Mouse (Mus musculus) left cerebral cortex, postnatal 4 days (tissue): ENCODE measurements around the gene Skint11. TPM values are rescaled to one million over a fixed set of nuclear protein-coding genes. Genes with fewer than 3 reads are reported as not detected.
"Not testable (repeated sequence)": the region's sequence is repeated elsewhere in the genome, so short reads cannot be mapped to it uniquely, and the experiment has no call there.

ENCODE experiments used
- DNase-seq: peaks from one replicate; pipeline ENCODE4 v3.0.0-alpha.2; 2022
- intact Hi-C: fragments of 180-260 bp; cut with DNase I; formaldehyde crosslinking; loops from one replicate; pipeline ENCODE4 v1.15.1; 2025
- total RNA-seq, 2 experiments: library from RNA; stranded (reverse); gene quantifications; 2 replicates each; pipeline ENCODE4 v1.2.3; 2021

The Skint11 gene
- not detected for total RNA-seq

GRCm38 (mm10) chr4:114163084-114163483, at the start of gene Skint11:
Gene Skint11 (plus strand): TSS chr4:114163384.
- no peak for DNase-seq
- intact Hi-C loops = no loop called here

DNA sequence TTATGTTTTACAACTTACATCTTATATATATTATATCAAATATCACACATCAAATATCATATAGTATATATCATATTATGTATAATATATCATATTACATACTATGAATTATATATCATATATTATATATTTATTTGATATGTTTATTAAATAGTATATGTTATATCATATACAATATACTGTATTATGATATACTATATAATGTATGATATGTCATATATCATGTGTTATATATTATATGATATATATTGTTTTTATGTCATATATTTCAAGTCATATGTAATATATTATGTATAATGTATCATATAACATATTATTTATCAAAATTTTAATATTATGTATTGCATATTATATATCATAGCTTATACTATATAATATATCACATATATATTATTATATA, 2.0 kb upstream of the Skint11 start:
- no peak for DNase-seq
- intact Hi-C loops = no loop called here

DNA sequence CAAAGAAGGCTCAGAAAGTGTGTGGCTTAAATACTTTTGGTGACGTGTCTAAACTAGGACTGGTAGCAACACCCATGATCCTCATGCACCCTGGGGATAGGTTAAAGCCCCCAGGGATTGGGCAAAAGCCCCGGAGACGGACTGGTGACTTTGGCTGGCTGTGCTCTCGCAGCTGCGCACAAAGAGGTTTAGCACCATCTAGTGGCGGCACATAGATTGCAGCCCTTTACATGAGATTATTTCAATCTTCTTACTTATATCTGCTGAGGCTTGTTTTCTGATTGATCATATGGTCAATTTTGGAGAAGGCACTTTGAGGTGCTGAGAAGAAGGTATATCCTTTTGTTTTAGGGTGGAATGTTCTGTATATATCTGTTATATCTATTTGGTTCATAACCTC, 9.7 kb downstream of the Skint11 start:
- intact Hi-C loops = not testable (repeated sequence)
- peak; percentile 0 for DNase-seq

- intact Hi-C loops, DNase-seq: not testable (repeated sequence)
These were observed 93.7 kb downstream of the Skint11 start for GRCm38 (mm10) chr4:114256906-114257305.

Other genes starting within 250 kb of the Skint11 start
- not detected for gene Skint5, start 163.9 kb upstream of the Skint11 start, total RNA-seq
- gene Trabd2b, start 243.3 kb downstream of the Skint11 start, total RNA-seq = 1 to 10 TPM; 2.2 to 2.7 TPM